Mouse (Mus musculus): ENCODE measurements around the gene 2810006K23Rik. TPM values are rescaled to one million over a fixed set of nuclear protein-coding genes. Genes with fewer than 3 reads are reported as not detected.

Gene 2810006K23Rik
- polyA plus RNA-seq, 1 experiment from 2014 or later = 15.8 TPM

DNA sequence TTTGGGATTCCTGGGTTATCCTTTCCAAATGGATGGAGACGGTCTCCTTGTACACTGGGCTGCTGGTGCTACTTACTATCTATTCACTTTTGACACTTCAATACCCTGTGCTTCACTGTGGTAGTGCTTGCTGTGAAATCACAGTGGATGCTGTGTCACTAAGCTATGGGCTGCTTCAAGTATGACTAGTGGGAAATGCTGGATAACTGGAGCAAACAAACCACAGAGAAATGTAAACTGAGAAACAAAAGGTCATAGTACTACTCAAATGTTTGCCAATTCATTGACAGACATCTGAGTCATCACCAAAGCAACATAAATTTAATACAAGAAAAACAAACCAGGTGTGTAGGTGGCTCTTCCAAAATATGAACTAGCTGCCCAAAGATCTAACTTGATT, 48.5 kb downstream of the 2810006K23Rik start:
- Histone ChIP-seq H3K36me3 (replicated peaks; ENCODE audit: control insufficient read depth, insufficient read depth, low read depth, low read length) (peaks cover 14% of the 10 kb centered on the region), H3K9ac (replicated peaks; ENCODE audit: low read length) (no peak overlapping the region), H3K4me1 (ENCODE audit: control insufficient read depth, insufficient read depth, low read length) (no peaks in the 10 kb centered on the region), H3K4me2 (ENCODE audit: low read depth, low read length) (no peak overlapping the region), H3K4me3 (ENCODE audit: low read depth, low read length) (no peak overlapping the region), H3K9me3 (replicated peaks; ENCODE audit: control insufficient read depth, low read length) (no peaks in the 10 kb centered on the region), H3K27me3 (ENCODE audit: control insufficient read depth, insufficient read depth, low read length) (no peaks in the 10 kb centered on the region), H3K27ac (replicated peaks; ENCODE audit: low read depth, low read length) (no peak overlapping the region)
- 93% methylated on average over 1 of the region's 1 CpGs for WGBS
- no peak for ATAC-seq (replicated peaks; ENCODE audit: insufficient number of reproducible peaks, low FRiP score, low TSS enrichment, low read depth)
- DNase-seq (ENCODE audit: low spot score) = no peak

DNA sequence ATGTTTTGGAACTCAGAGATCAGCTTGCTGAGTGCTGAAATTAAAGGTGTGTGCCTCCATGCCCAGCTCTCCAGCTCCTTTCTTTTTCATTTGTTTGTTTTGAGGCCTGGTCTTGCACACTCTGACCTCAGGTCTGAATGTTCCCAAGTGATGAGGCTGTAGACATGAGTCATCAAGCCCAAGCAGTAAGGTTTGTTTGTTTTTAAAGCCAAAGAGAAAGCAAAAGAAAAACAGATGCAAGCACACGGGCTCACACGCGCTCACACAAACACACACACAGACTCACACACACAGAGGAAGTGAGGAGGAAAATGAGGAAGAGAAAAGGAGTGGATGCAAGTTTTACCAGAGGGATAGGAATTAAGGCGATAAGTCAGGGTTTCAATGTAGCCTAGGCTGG, 49.3 kb downstream of the 2810006K23Rik start:
- Histone ChIP-seq H3K36me3 (replicated peaks; ENCODE audit: control insufficient read depth, insufficient read depth, low read depth, low read length) (peaks cover 11% of the 10 kb centered on the region), H3K4me2 (ENCODE audit: low read depth, low read length) (no peak overlapping the region), H3K27me3 (ENCODE audit: control insufficient read depth, insufficient read depth, low read length) (no peaks in the 10 kb centered on the region), H3K4me1 (ENCODE audit: control insufficient read depth, insufficient read depth, low read length) (no peaks in the 10 kb centered on the region), H3K27ac (replicated peaks; ENCODE audit: low read depth, low read length) (no peak overlapping the region), H3K4me3 (ENCODE audit: low read depth, low read length) (no peak overlapping the region), H3K9ac (replicated peaks; ENCODE audit: low read length) (no peak overlapping the region), H3K9me3 (replicated peaks; ENCODE audit: control insufficient read depth, low read length) (no peaks in the 10 kb centered on the region)
- ATAC-seq (replicated peaks; ENCODE audit: insufficient number of reproducible peaks, low FRiP score, low TSS enrichment, low read depth) (no peak), DNase-seq (ENCODE audit: low spot score) (no peak)
- 92% methylated on average over 4 of the region's 4 CpGs for WGBS

DNA sequence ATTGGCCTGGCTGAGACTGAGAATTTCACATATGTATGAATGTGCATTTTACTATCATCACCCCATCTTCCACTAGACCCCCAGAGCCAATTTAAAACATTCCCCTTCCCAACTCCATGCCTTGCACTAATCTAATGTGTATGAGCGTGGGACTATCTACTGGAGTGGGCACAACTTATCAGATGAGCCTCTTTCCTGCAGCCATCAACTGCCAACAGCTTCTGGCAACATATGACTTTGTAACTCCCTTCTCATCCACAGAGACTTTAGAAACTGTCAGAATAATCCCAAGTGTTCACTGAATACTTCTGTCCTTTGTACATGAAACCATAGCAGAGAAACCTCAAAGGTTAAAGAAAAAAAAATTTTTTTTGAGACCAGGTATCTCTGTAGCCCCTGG, 52.2 kb downstream of the 2810006K23Rik start:
- WGBS = 86% methylated on average over 1 of the region's 1 CpGs
- H3K27me3 ChIP-seq (ENCODE audit: control insufficient read depth, insufficient read depth, low read length) = no peaks in the 10 kb centered on the region
- no peaks in the 10 kb centered on the region for H3K4me1 ChIP-seq (ENCODE audit: control insufficient read depth, insufficient read depth, low read length)
- H3K4me3 ChIP-seq (ENCODE audit: low read depth, low read length) = no peak overlapping the region
- H3K36me3 ChIP-seq (replicated peaks; ENCODE audit: control insufficient read depth, insufficient read depth, low read depth, low read length) = peaks cover 14% of the 10 kb centered on the region
- H3K27ac ChIP-seq (replicated peaks; ENCODE audit: low read depth, low read length) = no peak overlapping the region
- no peaks in the 10 kb centered on the region for H3K9me3 ChIP-seq (replicated peaks; ENCODE audit: control insufficient read depth, low read length)
- no peak for DNase-seq (ENCODE audit: low spot score)
- ATAC-seq (replicated peaks; ENCODE audit: insufficient number of reproducible peaks, low FRiP score, low TSS enrichment, low read depth) = no peak
- no peak overlapping the region for H3K4me2 ChIP-seq (ENCODE audit: low read depth, low read length)
- no peak overlapping the region for H3K9ac ChIP-seq (replicated peaks; ENCODE audit: low read length)

DNA sequence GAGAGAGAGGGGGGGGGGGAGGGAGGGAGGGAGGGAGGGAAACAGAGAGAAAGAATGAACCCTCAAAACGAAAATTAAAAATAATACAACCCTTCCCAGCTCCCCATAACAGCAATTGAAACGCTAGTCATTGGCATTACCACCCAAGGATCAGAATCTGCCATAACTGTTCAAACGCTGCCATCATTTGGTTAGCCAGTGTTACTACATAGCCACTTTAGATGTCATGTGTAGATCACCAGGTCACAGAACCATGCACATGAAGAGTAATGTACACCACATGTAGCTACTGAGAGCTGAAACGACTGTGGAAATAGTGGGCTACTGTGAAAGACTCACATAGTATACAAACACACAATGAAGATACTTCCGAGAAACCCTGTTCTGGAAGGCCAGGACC, 60.0 kb downstream of the 2810006K23Rik start:
- 78% methylated on average over 5 of the region's 5 CpGs for WGBS
- H3K9me3 ChIP-seq (replicated peaks; ENCODE audit: control insufficient read depth, low read length) = no peaks in the 10 kb centered on the region
- no peak overlapping the region for H3K27ac ChIP-seq (replicated peaks; ENCODE audit: low read depth, low read length)
- H3K9ac ChIP-seq (replicated peaks; ENCODE audit: low read length) = no peak overlapping the region
- ATAC-seq (replicated peaks; ENCODE audit: insufficient number of reproducible peaks, low FRiP score, low TSS enrichment, low read depth) (no peak), DNase-seq (ENCODE audit: low spot score) (peak; percentile 39)
- H3K27me3 ChIP-seq (ENCODE audit: control insufficient read depth, insufficient read depth, low read length) = no peaks in the 10 kb centered on the region
- H3K4me2 ChIP-seq (ENCODE audit: low read depth, low read length) = no peak overlapping the region
- no peak overlapping the region for H3K4me3 ChIP-seq (ENCODE audit: low read depth, low read length)
- peaks cover 21% of the 10 kb centered on the region for H3K36me3 ChIP-seq (replicated peaks; ENCODE audit: control insufficient read depth, insufficient read depth, low read depth, low read length)
- no peaks in the 10 kb centered on the region for H3K4me1 ChIP-seq (ENCODE audit: control insufficient read depth, insufficient read depth, low read length)

Other genes with a start within 250 kb of the 2810006K23Rik start
- gene Abcb9, start 232.3 kb upstream of the 2810006K23Rik start, polyA plus RNA-seq (2014; fragmentation: Nextera tagmentation; extraction: Ambion mirVana) = 0.46 and 0.59 TPM in 2 replicates
- gene Ogfod2, start 215.8 kb upstream of the 2810006K23Rik start, polyA plus RNA-seq (2014; fragmentation: Nextera tagmentation; extraction: Ambion mirVana) = 9.6 and 10.6 TPM in 2 replicates
- 81.3 and 97.4 TPM in 2 replicates for gene Arl6ip4, start 212.0 kb upstream of the 2810006K23Rik start, polyA plus RNA-seq (2014; fragmentation: Nextera tagmentation; extraction: Ambion mirVana)
- gene Pitpnm2, start 78.3 kb upstream of the 2810006K23Rik start, polyA plus RNA-seq (2014; fragmentation: Nextera tagmentation; extraction: Ambion mirVana) = 3.4 and 3.5 TPM in 2 replicates
- 14.7 and 17.4 TPM in 2 replicates for gene Mphosph9, start 117 bp upstream of the 2810006K23Rik start, polyA plus RNA-seq (2014; fragmentation: Nextera tagmentation; extraction: Ambion mirVana)
- 189 and 410 TPM in 2 replicates for gene Cdk2ap1, start 35.0 kb downstream of the 2810006K23Rik start, polyA plus RNA-seq (2014; fragmentation: Nextera tagmentation; extraction: Ambion mirVana)
- gene Sbno1, start 97.9 kb downstream of the 2810006K23Rik start, polyA plus RNA-seq (2014; fragmentation: Nextera tagmentation; extraction: Ambion mirVana) = 74.5 and 75.1 TPM in 2 replicates
- gene Kmt5a, start 111.8 kb downstream of the 2810006K23Rik start, polyA plus RNA-seq (2014; fragmentation: Nextera tagmentation; extraction: Ambion mirVana) = 75.3 and 102 TPM in 2 replicates
- 28.0 and 28.2 TPM in 2 replicates for gene Rilpl2, start 150.3 kb downstream of the 2810006K23Rik start, polyA plus RNA-seq (2014; fragmentation: Nextera tagmentation; extraction: Ambion mirVana)
- 12.3 and 13.9 TPM in 2 replicates for gene Snrnp35, start 155.0 kb downstream of the 2810006K23Rik start, polyA plus RNA-seq (2014; fragmentation: Nextera tagmentation; extraction: Ambion mirVana)
- 26.2 and 29.7 TPM in 2 replicates for gene Rilpl1, start 203.3 kb downstream of the 2810006K23Rik start, polyA plus RNA-seq (2014; fragmentation: Nextera tagmentation; extraction: Ambion mirVana)
- 533 and 564 TPM in 2 replicates for gene Tmed2, start 212.6 kb downstream of the 2810006K23Rik start, polyA plus RNA-seq (2014; fragmentation: Nextera tagmentation; extraction: Ambion mirVana)
- 12.1 and 12.6 TPM in 2 replicates for gene Ddx55, start 224.8 kb downstream of the 2810006K23Rik start, polyA plus RNA-seq (2014; fragmentation: Nextera tagmentation; extraction: Ambion mirVana)